Mouse (Mus musculus): Measurements from ENCODE around the gene Mboat1.
A peak's percentile ranks its signal among the peaks of the same experiment; 100 is the strongest.

Mboat1 gene

GRCm38 (mm10) chr13:30186456-30186855, 50.2 kb downstream of the Mboat1 start:
- peak; percentile 17 for DNase-seq

GRCm38 (mm10) chr13:30192031-30192716, 55.9 kb downstream of the Mboat1 start:
- DNase-seq, result no peak

- no peak for DNase-seq
These were observed 57.1 kb downstream of the Mboat1 start for GRCm38 (mm10) chr13:30193363-30193762.

- no peak for DNase-seq
These were observed 58.5 kb downstream of the Mboat1 start for GRCm38 (mm10) chr13:30194834-30195233.

- DNase-seq, result no peak
These were observed 60.4 kb downstream of the Mboat1 start for GRCm38 (mm10) chr13:30196661-30197060.

GRCm38 (mm10) chr13:30198101-30198570, 61.8 kb downstream of the Mboat1 start:
- no peak for DNase-seq

- DNase-seq, result no peak
These were observed 63.5 kb downstream of the Mboat1 start for GRCm38 (mm10) chr13:30199821-30200220.

- no peak for DNase-seq
These were observed 64.4 kb downstream of the Mboat1 start for GRCm38 (mm10) chr13:30200737-30201136.

GRCm38 (mm10) chr13:30203018-30203417, 66.7 kb downstream of the Mboat1 start:
- no peak for DNase-seq

- no peak for DNase-seq
These were observed 71.9 kb downstream of the Mboat1 start for GRCm38 (mm10) chr13:30208176-30208575.

GRCm38 (mm10) chr13:30213276-30213675, 77.0 kb downstream of the Mboat1 start:
- DNase-seq, result no peak

GRCm38 (mm10) chr13:30217588-30218371, 81.5 kb downstream of the Mboat1 start:
- DNase-seq, result no peak

GRCm38 (mm10) chr13:30219597-30219996, 83.3 kb downstream of the Mboat1 start:
- DNase-seq, result no peak

GRCm38 (mm10) chr13:30221316-30221715, 85.0 kb downstream of the Mboat1 start:
- no peak for DNase-seq

- DNase-seq, result no peak
These were observed 87.8 kb downstream of the Mboat1 start for GRCm38 (mm10) chr13:30224114-30224513.

GRCm38 (mm10) chr13:30224659-30225058, 88.4 kb downstream of the Mboat1 start:
- DNase-seq, result no peak

- DNase-seq, result no peak
These were observed 92.5 kb downstream of the Mboat1 start for GRCm38 (mm10) chr13:30228762-30229161.

GRCm38 (mm10) chr13:30229625-30230139, 93.4 kb downstream of the Mboat1 start:
- DNase-seq, result no peak

- DNase-seq, result no peak
These were observed 98.9 kb downstream of the Mboat1 start for GRCm38 (mm10) chr13:30235056-30235750.

GRCm38 (mm10) chr13:30239396-30239795, 103.1 kb downstream of the Mboat1 start:
- DNase-seq, result no peak

GRCm38 (mm10) chr13:30245573-30245972, 109.3 kb downstream of the Mboat1 start:
- DNase-seq, result no peak

GRCm38 (mm10) chr13:30250341-30250905, 114.1 kb downstream of the Mboat1 start:
- no peak for DNase-seq

GRCm38 (mm10) chr13:30251431-30251830, 115.1 kb downstream of the Mboat1 start:
- no peak for DNase-seq
